Mouse (Mus musculus) spleen, postnatal 36 days (tissue): ENCODE results near the gene Il17c.
A peak's percentile ranks its signal among the peaks of the same experiment; 100 is the strongest.

ENCODE experiments used
- DNase-seq, 2 experiments: peaks; one replicate each; pipeline ENCODE4 v3.0.0; 2022; ENCODE audit warnings: low spot score in 2 of 2, mixed read lengths in 1 of 2

The Il17c gene

DNA sequence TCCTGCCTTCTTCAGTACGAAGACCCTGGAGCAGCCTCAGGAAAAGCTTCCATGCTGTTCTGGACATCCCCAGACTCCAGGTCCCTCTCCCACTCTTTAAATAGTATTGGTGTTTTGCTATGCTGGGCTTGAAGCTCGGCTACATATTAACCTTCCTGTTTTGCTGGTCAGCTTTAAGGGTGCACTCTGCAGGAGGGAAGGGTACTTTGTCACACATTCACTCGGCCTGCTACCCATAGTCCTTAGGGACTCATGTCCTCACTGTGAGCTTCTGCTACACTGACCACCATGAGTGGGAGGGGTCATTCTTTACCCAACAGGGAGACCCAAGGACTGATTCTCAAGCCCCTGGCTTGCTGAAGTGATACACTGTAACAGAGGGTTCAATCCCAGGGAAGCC, 8.8 kb downstream of the Il17c start:
- no peak for DNase-seq

DNA sequence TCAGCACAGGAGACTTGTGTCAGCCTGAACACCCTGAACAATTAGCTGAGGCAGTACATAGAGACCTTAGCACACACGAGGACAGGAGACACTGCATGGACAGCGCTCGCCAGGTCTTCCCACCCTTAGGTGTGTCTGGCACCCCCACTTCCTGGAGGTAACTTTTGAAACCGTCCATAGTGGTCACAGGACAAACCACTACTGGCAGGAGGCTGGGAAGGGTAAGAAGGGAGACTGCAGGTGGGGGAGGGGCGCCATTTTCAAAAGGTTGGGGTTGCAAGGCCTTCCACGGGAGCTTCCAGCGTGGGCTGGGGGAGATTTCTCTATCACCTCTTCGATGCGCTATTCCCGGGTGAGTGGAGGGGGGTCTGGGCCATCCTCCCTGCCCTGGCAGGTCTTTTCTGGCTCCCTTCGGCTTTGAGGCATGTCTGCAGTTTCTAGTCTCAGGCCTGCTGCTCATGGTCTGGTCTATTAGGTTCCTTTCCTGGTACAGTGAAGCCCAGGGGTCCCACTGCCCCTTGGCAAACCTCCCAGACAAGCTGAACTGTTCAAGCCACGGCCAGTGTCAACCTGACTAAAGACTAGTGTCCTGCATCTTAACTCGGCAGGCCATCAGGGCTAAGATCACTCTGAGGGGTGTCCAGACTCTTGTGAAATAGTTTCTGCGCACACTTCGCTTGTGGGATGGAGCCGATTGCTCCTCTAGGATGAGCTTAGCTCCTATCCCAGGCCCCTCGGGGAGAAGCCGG, 10.0 kb downstream of the Il17c start:
- DNase-seq = peak in 1 of 2 experiments; percentile 41

DNA sequence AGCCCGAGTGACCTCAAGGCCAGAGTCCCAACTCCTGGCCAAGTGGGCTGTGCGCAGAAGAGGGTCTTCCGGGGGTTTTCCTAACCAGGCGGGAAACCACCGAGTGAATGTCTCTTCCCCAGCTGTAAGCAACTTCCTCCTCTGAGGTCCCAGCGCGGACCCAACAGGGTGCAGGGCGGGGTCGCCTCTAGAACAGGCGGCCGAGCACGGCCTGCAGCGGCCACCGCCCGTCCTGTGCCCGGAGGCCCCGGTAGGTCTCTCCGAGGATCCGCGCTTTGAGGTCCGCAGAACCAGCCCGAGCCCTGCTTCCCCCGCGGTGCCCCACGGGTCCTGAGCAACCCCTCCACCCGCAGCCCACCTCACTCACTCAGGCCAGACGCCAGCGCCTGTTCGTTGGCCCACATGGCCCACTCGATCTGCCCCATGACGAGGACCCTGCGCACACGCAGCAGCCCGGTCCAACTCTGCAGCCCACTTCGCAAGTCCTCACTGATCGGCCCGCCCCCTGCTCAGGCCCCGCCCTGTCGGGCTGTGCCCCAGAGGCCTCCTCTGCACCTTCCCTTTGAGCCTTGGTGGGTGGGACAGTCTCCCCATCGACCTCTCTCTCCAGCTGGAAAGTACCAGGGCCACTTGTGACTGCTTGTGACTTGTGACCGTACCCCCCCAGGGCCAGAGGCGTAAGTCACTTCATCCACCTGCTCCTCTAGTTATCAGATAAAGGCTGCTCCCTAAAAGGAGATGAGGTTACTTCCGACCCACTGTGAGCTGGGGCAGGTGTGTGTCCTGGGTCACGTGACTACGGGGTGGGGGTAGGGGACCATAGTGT, 10.8 kb downstream of the Il17c start, which contains the start of gene Cyba:
Gene Cyba, minus strand, starts transcription at position 488 of the 826 bp plus-strand sequence.
- DNase-seq = peak; percentile 91 to 92

DNA sequence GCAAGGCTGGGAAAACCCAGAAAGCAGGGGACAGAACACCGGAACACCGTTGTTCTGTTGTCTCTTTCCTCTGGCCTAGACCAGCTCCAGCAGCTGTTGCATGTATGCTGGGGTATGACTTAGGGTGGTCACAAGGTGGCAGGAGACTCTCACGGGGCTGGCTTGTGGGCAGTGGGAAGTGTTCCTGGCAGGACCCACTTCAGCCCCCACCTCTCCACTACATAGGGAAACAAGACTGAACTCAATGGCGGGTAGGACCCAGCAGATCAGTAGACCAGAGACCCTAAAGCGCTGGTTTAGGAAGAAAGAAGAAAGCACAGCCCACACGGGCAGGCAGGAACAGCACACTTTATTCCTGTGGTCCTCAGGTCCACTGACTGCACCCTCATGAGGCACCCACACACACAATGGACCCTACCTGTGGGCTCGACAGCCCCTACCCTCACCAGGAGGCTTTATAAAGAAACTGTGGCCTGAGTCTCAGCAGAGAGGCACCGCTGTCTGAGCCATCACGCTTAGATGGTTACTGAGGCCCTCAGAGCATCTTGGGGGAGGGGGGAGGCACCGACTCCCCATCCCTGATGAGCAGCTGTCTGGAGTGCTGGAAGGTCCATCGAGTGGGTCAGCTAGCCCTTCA, 11.6 kb downstream of the Il17c start:
- no peak for DNase-seq

DNA sequence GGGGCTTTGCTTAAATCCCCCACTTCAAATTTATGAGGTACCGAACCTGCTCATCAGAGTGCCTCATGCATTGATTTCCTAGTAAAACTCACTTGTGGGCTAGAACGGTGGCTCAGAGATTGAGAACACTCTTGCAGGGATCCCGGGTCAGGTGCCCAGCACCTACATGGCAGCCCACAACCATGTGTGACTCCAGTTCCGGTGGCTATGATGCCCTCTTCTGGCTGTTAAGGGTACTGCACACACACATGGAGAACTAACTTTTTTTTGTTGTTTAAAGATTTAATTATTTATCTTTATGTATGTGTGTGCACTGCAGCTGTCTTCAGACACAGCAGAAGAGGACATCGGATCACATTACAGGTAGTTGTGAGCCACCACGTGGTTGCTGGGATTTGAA, 13.6 kb downstream of the Il17c start:
- DNase-seq = no peak

DNA sequence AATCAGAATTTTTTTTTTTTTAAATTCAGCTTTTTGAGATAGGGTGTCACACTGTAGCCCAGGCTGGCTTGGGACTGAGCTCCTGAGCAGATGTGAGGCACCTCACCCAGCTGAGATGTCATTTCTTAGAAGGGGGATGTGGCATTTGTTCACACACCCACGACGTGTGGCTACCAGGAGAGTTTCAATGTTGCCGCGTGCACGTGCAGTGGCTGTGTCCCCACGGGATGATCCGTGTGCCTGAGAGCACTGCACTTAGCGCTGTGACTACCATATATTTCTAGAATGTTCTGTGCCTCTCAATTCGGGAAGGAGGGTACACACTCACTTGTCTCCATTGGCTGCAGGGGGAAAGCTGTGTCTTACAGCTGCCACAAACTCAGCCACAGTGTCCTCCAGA, 14.3 kb downstream of the Il17c start:
- DNase-seq = no peak

DNA sequence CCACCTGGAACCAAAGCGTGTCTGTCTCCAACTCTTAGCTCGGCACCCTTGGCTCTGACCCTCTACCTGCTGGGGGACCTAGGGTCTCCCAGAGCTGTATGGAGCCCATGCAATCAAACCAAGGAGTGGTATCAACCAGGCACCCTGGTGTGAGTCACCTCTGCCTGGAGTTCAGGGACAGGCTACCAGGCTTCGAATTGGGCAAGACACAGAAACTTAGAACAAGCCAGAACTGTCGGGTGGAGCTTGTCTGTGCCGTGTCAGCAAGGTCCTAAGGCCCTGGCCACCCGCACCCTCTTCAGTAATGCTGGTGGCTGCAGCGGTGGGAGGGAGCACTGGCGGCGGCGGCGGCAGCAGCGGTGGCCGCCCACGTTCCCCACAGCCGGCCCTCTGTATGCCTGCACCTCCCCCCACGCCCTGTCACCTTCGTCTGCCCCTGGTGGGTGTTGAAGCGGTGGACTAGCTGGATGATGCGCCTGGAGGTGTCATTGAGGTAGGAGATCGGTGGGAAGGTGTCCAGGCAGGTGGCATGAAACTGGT, 14.8 kb downstream of the Il17c start:
- no peak for DNase-seq

DNA sequence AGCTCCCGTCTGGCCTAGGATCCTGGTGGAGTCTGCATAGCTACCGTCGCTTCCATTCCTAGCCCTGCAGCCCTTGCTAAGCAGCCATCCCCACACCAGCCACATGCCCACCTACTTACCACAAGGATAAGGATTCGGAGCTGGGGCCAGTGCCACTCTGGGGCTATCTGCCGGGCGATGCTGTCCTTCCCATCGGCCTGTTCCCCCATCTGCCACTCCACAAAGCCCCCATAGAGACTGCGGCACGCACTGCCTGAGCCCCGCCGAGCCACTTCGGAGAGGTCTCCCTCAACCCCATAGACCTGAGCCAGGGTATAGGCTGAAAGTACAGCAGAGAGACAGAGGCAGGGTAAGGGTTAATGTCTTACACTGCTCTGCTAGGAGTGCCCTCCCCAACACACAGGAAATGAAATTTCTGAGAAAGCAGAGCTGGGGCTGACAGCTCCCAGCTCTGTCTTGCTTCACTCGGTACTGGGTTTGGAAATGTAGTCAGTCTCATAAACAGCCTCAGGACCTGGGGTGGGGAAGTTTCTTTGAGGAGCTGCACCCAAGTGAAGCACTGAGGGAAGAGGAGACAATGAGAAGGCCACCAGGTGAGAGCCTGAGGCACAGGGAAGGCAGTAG, 16.0 kb downstream of the Il17c start:
- peak in 1 of 2 experiments; percentile 35 for DNase-seq

DNA sequence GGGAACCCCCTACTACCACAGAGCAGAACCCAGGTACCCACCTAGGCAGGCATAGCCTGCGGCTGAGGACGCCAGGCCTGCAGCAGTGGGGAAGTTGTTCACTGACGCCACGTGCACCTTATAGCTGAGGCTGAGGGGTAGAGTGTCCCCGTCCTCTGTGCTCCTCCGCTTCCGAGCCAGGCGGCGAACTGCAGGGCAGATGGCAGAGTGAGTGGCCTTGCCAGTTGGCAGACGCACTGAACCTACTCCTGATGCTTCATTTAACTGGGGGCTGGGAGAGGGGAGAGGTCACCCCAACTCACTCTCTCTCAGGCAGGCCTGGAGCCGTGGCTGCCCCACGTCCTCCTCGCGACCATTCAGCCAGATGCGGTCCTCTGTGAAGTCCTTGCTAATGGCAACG, 17.5 kb downstream of the Il17c start:
- no peak for DNase-seq

DNA sequence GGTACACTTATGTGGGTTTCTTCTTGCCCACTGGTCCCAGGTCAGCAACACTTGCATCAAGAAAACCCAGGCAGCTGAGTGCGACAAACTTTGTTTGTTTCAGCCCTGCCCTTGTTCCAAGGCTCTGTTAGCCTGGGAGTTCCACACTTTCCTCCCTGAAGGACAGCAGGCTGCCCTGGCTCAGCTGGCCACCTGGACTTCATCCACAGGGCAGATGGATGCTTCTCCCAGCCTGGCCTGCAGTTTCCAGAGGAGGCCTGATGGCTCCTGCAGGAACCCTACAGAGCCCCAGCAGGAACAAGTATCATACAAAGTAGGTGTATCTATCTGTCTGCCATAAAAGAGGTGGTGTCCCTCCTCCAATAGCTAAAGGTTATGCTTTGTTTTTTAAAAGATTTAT, 19.5 kb downstream of the Il17c start:
- no peak for DNase-seq

DNA sequence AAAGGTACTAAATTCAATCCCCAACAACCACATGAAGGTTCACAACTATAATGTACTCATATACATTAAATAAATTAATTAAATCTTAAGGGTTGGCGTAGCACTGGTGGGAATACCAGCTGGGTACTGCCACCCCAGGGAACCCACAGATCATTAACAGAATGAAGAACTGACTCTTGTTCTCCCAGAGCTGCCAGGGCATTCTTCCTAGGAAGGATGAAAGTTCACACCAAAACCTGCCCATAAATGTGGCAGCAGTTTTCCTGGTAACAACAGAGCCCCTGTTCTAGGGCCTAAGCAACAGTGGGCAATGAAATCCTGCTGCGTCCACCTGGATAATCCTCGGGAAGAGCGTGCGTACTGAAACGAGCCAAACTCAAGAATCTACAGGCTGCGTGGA, 20.5 kb downstream of the Il17c start:
- DNase-seq = no peak

DNA sequence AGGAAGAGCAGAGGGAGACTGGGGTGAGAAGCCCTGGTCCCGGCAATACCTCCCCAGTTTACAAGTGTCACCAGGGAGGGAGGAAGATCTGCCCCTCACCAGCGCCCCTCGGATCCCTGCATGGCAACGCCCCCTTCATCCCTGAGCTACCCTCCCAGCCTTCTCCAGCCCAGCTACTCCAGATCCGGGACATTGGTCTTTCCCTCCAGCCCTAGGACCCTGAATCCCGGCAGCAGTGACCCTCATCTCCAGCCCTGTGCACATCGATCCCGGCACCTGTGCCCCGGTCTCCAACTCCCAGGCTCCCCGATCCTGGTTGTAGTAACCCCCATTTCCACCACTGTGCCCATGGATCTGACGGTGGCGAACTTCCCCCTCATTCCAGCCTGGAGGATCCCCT, 21.0 kb downstream of the Il17c start:
- DNase-seq = no peak

DNA sequence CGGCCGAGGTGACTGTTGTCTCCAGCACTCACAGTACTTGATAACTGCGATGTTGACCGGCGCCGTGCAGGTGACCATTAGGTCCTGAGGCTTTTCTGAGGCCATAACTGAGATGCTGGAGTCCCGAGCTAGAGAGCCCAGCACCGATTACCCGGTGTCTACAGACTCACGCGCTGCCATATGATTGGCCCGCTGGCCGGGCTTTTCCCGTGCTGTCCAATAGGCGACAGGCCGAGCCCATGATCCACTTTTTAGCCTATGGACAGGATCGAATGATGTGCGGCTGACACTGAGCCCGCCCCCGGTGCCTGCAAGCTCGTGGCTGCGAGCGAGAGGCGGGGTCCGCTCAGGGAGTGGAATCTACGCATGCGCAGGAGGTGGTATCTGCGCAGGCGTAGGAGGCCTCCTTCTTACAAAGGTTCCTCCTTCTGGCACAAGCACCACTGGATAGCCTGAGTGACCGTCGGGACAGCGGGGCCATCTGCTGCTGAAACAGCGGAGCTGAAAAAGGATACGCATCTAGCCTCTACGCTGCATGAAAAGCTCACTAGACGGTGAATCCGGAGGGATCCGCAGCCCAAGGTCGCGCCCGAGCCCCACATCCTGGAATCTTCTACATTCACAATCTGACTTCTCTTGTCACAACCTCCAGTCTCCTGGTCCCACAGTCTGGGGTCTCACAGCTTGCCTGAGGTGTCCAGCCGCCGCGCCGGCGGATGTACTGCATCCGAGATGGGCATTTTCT, 21.6 kb downstream of the Il17c start, which contains the start of gene Mvd:
Gene Mvd, minus strand, starts transcription at position 161 of the 745 bp plus-strand sequence.
- peak; percentile 99 for DNase-seq

DNA sequence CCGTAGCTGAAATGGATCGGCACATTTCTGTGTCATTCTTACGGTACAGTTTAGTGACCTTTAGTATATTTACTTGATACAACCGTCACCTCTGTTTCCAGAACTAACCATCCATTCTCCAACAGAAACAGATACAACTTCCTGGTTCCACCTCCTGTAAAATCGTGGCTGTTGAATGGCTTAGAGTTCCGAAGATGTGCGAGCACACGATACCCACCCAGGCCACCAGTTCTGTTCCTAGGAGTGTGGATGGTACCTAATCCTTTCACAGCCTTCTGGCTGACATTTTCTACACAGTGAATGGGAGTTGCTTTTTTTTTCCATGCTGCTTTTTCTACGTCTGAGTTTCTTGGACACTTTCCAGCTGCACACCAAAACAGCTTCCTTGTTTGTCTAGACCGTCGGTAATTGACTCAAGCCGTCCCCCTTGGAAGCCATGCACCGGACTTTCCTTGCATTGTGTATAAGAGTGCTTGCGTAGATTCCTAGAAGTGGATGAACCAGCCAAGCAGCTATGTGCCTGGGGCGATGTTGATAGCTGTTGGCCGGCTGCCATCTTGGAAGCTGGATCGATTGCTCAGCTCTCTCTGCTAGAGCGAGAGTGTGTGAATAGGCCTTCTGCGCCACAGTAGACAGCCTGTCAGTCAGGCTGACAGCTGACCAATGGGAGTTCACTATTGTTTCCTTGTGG, 22.4 kb downstream of the Il17c start:
- peak; percentile 68 to 77 for DNase-seq

DNA sequence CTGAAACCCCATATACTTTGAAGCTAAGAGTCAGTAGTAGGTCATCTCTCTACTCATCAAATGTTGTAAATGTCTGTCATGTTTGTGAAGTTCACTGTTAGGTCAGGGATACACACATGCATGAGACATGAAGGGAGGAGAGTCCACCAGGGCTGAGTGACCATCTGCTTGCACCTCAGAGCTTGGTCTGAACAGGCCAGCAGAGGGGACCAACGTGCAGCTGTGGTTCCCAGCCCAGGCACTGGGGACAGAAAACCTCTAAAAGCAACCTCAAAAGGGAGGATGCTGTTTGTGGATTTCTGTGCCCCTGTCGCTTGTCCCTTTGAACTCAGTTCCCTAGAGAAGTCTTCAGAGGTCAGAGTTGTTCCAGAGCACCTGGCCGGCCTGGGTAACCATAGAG, 23.4 kb downstream of the Il17c start:
- DNase-seq = no peak

DNA sequence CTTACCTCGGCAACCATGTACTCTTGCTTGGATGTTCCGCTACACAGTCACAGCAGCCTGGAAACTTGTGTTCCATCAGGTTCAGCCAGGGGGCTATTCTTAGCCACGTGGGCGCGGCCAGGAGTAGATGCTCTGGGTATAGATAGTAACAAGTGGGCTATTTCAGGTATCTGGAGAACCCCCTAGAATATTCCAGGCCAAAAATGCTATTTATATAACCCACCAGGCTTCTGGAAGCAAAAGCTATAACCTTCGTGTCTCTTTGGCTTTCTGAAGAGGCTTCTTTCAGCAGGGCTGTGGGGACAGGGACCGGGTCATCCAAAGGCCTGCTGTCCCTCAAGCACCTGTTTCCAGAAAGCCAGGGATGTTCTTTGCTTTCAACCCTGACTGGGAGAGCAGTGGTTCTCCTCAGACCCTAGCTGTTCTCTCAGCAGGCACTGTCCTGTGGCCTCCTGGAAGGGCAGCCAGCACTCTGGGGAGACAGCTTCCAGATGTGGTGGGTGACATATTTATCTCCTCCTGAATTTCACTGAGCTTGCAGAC, 29.4 kb downstream of the Il17c start:
- no peak for DNase-seq

DNA sequence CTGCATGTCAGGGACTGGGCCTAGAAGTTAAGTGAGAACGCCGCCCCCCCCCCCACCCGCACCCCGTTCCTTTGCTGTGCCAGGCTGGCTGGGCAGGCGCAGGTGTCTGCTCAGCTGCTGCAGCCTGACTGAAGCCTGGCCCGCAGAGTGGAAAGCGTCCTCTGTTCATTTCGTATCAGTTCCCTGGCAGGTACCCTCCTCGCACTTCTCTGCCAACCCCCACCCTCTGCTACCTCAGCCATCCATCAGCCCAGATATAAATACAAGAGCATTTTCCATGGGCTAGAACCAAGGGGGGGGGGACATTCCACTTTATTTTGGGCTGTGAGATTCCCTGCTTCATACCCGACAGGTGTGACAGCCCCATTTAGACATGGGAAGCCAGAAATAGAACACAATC, 30.3 kb downstream of the Il17c start:
- no peak for DNase-seq

DNA sequence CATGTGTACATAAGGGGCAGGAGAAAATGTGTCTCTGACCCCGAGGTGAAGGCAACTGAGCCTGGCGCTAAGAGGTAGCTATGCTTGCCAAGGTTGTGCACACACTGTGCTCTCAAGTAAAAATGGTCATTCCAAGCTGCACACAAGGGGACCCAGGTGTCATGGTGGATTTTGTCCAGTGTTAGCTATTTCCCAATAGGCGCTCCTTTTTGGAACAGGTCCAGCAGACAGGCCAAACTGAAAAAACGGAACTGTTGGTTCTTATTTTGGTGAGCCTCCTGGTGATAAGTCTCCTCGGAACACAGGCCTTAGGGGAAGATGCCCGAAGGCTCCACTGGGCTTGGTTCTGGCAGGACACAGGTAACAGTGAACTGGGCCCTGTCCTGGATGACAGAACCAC, 32.6 kb downstream of the Il17c start:
- no peak for DNase-seq

DNA sequence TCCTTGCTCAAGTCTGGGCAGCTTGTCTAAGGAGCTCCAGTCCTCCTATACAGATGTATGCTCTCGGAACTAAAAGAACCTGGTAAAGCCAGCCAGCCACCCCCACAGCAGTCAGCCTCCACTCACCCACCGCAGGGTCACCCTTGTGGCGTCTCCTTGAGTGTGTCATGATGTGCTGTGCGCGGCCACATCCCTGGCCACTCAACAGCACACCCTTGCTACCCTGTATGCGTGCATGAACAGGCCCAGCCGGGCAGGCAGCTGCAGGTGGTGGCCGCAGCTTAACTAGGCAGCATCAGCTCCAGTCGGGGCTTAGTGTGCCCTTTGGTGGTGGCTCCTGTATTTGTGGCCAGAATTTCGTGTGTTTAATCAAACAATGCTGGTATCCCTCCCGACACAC, 35.4 kb downstream of the Il17c start:
- DNase-seq = no peak

DNA sequence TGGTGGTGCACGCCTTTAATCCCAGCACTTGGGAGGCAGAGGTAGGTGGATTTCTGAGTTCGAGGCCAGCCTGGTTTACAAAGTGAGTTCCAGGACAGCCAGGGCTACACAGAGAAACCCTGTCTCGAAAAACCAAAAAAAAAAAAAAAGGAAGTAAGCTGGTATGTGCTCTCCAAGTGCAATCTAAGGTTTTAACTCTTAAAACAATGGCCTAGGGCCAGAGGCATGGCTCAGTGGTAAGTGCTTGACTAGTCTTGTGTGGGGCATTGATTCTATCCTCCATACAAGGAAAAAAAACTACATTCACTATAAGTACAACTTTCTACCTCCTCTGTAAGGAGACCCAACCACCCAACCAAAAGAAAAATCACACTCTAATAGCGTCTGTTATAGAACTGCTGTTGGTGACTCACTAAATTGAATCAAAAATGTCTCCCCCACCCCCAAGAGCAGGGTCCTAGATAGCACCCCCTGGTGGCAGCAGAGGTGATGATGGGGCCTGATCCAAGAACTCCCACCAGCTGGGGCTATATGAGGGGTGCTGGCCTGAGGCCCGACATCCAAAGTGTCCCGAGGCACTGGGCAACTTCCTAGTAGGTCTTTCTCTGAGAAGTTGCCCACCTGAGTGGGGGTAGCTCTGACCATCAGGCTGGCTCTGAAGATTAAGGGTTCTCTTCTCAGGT, 37.5 kb downstream of the Il17c start:
- DNase-seq = no peak
